Mouse (Mus musculus) kidney, adult 2 months (tissue): Measurements from ENCODE around the gene Kcna1. TPM values are rescaled to one million over a fixed set of nuclear protein-coding genes. Genes with fewer than 3 reads are reported as not detected.

Experiments used
- DNase-seq: peaks from one replicate; pipeline ENCODE4 v3.0.0; 2021
- H3K27ac ChIP-seq: fragments of 200-500 bp; 2 replicates; pipeline ENCODE4 v1.5.1; 2012; ENCODE audit warnings: low read depth, low read length, control low read depth, inconsistent platforms; ENCODE audit not compliant: insufficient read depth
- H3K27me3 ChIP-seq: fragments of 200-500 bp; replicated peaks from 2 replicates; pipeline ENCODE4 v1.6.1; 2012; ENCODE audit warnings: mild to moderate bottlenecking, moderate library complexity, low read length, inconsistent platforms; ENCODE audit not compliant: control insufficient read depth, insufficient read depth
- H3K36me3 ChIP-seq: fragments of 200-500 bp; 2 replicates; pipeline ENCODE4 v1.6.1; 2012; ENCODE audit warnings: mild to moderate bottlenecking, moderate library complexity, low read length, inconsistent platforms; ENCODE audit not compliant: control insufficient read depth, insufficient read depth
- H3K4me1 ChIP-seq: fragments of 200-500 bp; 2 replicates; pipeline ENCODE4 v1.6.1; 2011; ENCODE audit warnings: low read length; ENCODE audit not compliant: control insufficient read depth, insufficient read depth
- H3K4me3 ChIP-seq: fragments of 200-500 bp; 2 replicates; pipeline ENCODE4 v1.5.1; 2011; ENCODE audit warnings: mild to moderate bottlenecking, low read depth, low read length, control low read depth; ENCODE audit not compliant: insufficient read depth
- CTCF ChIP-seq: fragments of 200-500 bp; conservative IDR thresholded peaks from 2 replicates; pipeline ENCODE4 v1.5.1; 2011; ENCODE audit warnings: low read depth, mild to moderate bottlenecking, control low read depth, low read length, moderate library complexity, mixed read lengths; ENCODE audit not compliant: insufficient read depth, insufficient read length
- POLR2A ChIP-seq: fragments of 200-500 bp; IDR thresholded peaks from one replicate; pipeline ENCODE4 v1.6.1; 2011; ENCODE audit warnings: low read depth, low read length, control low read depth
- WGBS: fragments of 180-500 bp; shearing (Covaris S2); methylation state at CpG from one replicate; pipeline ENCODE4 v1.1.7; 2018; 5-methylcytosine and 5-hydroxymethylcytosine counted together
- polyA plus RNA-seq: library from polyadenylated mRNA; depleted of rRNA; stranded (reverse); fragments of >200 nt; gene quantifications from 2 replicates; pipeline ENCODE4 v1.2.3, GENCODE M21; 2012; rRNA removed

Kcna1 gene
- 0.77 and 1.2 TPM in 2 replicates for polyA plus RNA-seq

DNA sequence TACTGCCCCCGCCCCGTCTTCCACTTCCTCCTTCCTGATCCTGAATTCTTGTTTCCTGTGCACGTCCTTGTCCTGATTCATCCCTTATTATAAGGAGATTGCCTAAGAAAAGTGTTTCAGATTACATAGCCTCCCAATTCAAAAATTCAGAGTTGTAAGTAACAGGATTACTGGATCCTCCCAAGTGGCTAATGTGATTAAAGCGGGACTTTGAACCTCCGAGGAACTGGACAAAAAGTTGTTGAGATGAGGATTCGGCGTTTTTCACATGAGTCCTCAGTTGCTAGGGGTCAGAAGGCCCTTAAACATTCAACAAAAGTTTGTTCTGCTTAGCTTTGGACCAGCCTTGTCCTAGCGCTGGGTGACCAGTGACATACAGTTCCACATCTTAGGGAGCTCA lies at the start of gene Kcna1:
TSS of gene Kcna1 (minus strand) at position 4 of the 400 bp plus-strand sequence.
- no peaks in the 10 kb centered on the region for H3K36me3 ChIP-seq
- no peak for DNase-seq
- WGBS = 33% methylated on average over 8 of the region's 8 CpGs
- H3K4me3 ChIP-seq = no peak within 1 kb of the TSS
- no peak within 1 kb of the TSS for H3K27ac ChIP-seq
- H3K27me3 ChIP-seq = peaks cover 2% of the 10 kb centered on the region; the same call in 1 of the 2 replicates
- H3K4me1 ChIP-seq = no peaks in the 10 kb centered on the region
- no peak for TF ChIP-seq CTCF
- no peak for TF ChIP-seq POLR2A

DNA sequence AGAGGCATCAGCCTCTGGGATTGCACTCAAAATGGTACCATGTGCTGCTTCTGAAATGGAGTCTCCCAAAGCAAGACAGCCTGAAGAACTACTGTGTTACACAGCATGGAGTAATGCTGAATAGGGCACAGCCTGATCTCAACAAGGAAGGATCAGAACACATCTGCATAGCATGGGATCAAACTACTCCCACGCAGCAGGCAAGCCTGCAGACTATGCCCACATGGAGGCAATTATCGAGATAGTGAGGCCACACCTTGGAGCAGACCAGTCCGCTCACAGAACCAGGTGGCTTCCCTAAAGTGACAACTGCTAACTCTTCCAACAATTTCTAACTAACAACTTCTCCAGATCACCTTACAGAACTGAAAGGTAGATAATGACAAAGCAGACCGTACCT lies 40.9 kb upstream of the Kcna1 start:
- DNase-seq = no peak
- Histone ChIP-seq H3K4me1 (no peaks in the 10 kb centered on the region), H3K27ac (no peak overlapping the region), H3K4me3 (no peak overlapping the region), H3K36me3 (no peaks in the 10 kb centered on the region), H3K27me3 (no peaks in the 10 kb centered on the region)
- 40% methylated on average over 4 of the region's 4 CpGs for WGBS
- TF ChIP-seq CTCF = no peak
- TF ChIP-seq POLR2A = no peak

DNA sequence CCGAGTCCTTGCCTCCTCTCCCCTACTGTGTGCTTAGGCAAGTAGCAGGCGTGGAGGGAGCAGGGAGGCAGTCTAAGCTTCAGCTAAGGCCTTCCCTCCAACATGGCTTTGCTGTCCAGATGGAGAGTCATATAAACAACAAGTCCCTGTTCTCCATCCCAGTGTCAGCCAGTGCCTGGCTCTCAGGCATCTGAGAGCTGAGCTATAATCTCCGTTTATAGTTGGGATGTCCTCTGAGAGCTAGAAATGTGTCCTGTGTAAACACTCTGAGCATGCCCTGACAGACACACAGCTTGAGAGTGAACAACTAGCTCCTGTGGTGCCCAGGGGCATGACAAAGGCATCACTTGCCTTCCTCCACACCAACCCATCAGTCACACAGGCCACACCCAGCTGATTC lies 39.0 kb upstream of the Kcna1 start:
- no peaks in the 10 kb centered on the region for H3K27me3 ChIP-seq
- 78% methylated on average over 3 of the region's 3 CpGs for WGBS

DNA sequence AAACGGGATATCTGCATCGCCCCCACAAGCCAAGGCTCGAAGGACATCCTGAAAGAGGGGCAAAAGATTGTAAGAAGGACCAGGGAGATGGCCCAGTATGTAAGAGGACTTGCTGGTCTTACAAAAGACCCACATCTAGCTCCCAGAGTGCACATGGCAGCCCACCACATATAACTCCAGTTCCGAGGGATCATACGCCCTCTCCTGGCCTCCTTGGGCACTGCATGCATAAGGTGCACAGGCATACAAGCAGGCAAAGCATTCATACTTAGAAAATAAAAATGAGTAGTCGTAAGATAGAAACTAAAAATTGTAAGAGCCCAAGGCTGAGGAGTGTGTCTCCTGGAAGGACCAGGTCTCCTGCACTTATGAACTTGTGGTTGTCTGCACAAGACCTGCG lies 32.8 kb upstream of the Kcna1 start:
- H3K4me3 ChIP-seq = no peak overlapping the region
- H3K27ac ChIP-seq = no peak overlapping the region
- H3K27me3 ChIP-seq = no peaks in the 10 kb centered on the region
- TF ChIP-seq POLR2A = no peak
- TF ChIP-seq CTCF = no peak; the same call in 1 of the 2 replicates
- DNase-seq = no peak
- H3K36me3 ChIP-seq = no peaks in the 10 kb centered on the region
- WGBS = 69% methylated on average over 7 of the region's 7 CpGs
- no peaks in the 10 kb centered on the region for H3K4me1 ChIP-seq

More for the DNA sequence above, 39.0 kb upstream of the Kcna1 start:
- DNase-seq = no peak
- no peak for TF ChIP-seq POLR2A
- TF ChIP-seq CTCF = no peak
- no peak overlapping the region for H3K27ac ChIP-seq
- no peaks in the 10 kb centered on the region for H3K36me3 ChIP-seq
- no peak overlapping the region for H3K4me3 ChIP-seq
- H3K4me1 ChIP-seq = no peaks in the 10 kb centered on the region

GRCm38 (mm10) chr6:126667001-126667400 lies 20.8 kb upstream of the Kcna1 start:
- H3K27me3 ChIP-seq = no peaks in the 10 kb centered on the region; the same call in 1 of the 2 replicates
- no peak overlapping the region for H3K4me3 ChIP-seq
- 90% methylated on average over 5 of the region's 5 CpGs for WGBS
- H3K27ac ChIP-seq = no peak overlapping the region
- DNase-seq = no peak
- no peaks in the 10 kb centered on the region for H3K4me1 ChIP-seq
- TF ChIP-seq POLR2A = no peak
- H3K36me3 ChIP-seq = no peaks in the 10 kb centered on the region

DNA sequence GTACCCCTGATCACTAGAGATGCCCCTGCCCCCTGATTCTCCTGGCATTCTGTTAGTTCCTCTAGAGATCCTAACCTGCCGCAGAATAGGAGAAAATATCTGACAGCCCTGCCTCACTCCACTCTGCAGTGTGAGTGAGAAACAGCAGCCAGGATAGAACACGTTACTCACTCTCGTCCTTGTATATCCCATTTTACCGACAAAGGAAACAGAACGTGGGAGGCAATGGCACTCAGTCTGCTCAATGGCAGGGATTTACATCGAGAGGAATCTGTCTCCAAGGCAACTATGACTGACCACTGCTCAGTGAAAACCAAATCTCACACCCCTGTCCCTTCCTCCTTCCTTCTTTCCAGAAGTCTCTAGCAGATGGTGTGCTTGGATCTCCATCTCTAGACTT lies 19.9 kb upstream of the Kcna1 start:
- Histone ChIP-seq H3K4me1 (no peaks in the 10 kb centered on the region), H3K27me3 (no peaks in the 10 kb centered on the region; the same call in 1 of the 2 replicates), H3K36me3 (no peaks in the 10 kb centered on the region), H3K4me3 (no peak overlapping the region), H3K27ac (no peak overlapping the region)
- no peak for TF ChIP-seq CTCF
- no peak for TF ChIP-seq POLR2A
- DNase-seq = no peak
- WGBS = 45% methylated on average over 6 of the region's 6 CpGs

- H3K27me3 ChIP-seq = no peaks in the 10 kb centered on the region; the same call in 1 of the 2 replicates
- no peak for DNase-seq
- H3K36me3 ChIP-seq = no peaks in the 10 kb centered on the region
- H3K27ac ChIP-seq = no peak overlapping the region
- H3K4me1 ChIP-seq = no peaks in the 10 kb centered on the region
- H3K4me3 ChIP-seq = no peak overlapping the region
- no peak for TF ChIP-seq CTCF
- 74% methylated on average over 3 of the region's 3 CpGs for WGBS
Measured at GRCm38 (mm10) chr6:126664569-126664968, 18.4 kb upstream of the Kcna1 start.
